In the genomic region with DNA sequence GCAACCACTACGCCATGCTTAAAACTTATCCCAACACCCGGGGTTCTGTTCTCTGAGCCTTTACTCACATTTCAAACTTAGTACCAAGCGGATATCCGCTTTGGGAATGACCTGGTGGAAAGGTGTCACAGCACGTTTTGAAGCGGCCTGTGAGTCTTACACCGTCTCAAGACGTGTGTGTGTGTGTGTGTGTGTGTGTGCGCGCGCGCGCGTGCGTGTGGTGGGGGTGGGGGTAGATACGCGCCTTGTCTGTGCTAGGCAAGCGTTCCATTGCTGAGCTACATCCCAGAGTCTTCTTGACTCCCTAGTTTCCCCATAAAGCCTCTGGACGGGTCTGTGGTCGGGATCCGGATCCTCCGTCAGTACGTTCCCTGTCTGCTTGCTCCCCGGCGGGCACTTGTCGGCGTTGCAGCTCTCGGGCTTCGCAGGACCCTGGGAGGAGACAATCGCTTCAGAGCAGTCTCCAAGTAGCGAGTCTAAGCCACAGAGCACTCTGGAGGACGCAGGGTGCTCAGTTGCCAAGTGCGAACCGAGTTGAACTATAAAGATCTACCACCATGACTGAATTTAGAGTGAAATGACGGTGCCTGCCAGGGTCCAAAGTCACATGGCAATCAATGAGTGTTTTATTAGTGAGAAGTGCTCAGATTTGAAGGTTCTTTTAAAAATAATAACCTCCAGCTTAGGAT, we compare ENCODE assay signal across 7 mouse cellular contexts. TPM values are rescaled to one million over a fixed set of nuclear protein-coding genes. Genes with fewer than 3 reads are reported as not detected.
DNase-seq lines count a peak whose midpoint lies in the region; ATAC-seq and TF ChIP-seq lines count a peak whose summit lies in the region.

No protein-coding gene starts in this region.

- no peak for TF ChIP-seq POLR2A in ES-Bruce4 (IDR thresholded peaks at IDR 0.05; ENCODE audit: insufficient read depth, low read length)
- TF ChIP-seq POLR2A in small intestine, adult 2 months (IDR thresholded peaks at IDR 0.05; ENCODE audit: low read depth, low read length) = no peak

- H3K9ac ChIP-seq in ES-Bruce4 (ENCODE audit: low read depth, poor library complexity, severe bottlenecking) = peak overlapping the region; percentile 84
- H3K9ac ChIP-seq in embryonic facial prominence, embryonic 14.5 days (ENCODE audit: low read depth, low read length) = peak overlapping the region; percentile 89

- WGBS in embryonic facial prominence, embryonic 14.5 days = 0% methylated on average over 35 of the region's 35 CpGs
- under 1% methylated on average over 35 of the region's 35 CpGs for WGBS in small intestine, adult 2 months

- H3K27ac ChIP-seq in ES-Bruce4 (ENCODE audit: insufficient read depth, low read length) = peak overlapping the region; percentile 96
- peak overlapping the region; percentile 99 for H3K27ac ChIP-seq in embryonic facial prominence, embryonic 14.5 days (replicated peaks; ENCODE audit: low read depth, low read length)
- peak overlapping the region; percentile 96 for H3K27ac ChIP-seq in small intestine, adult 2 months (ENCODE audit: insufficient read depth, low read depth, low read length)

- no peak for TF ChIP-seq EP300 in ES-Bruce4 (IDR thresholded peaks at IDR 0.05; ENCODE audit: insufficient read depth, low read depth, low read length)

- ATAC-seq in embryonic facial prominence, embryonic 14.5 days (ENCODE audit: low read depth) = peak; percentile 10

- H3K4me1 ChIP-seq in ES-Bruce4 (ENCODE audit: control insufficient read depth, insufficient read depth, low read length) = peaks cover 6% of the 10 kb centered on the region
- H3K4me1 ChIP-seq in embryonic facial prominence, embryonic 14.5 days (ENCODE audit: control insufficient read depth, insufficient read depth, low read length) = peaks cover 21% of the 10 kb centered on the region
- H3K4me1 ChIP-seq in small intestine, adult 2 months (ENCODE audit: control insufficient read depth, insufficient read depth, insufficient read length, low read length) = peaks cover 18% of the 10 kb centered on the region; the same call in 1 of the 2 replicates

- H3K4me2 ChIP-seq in embryonic facial prominence, embryonic 14.5 days (ENCODE audit: low read depth, low read length) = peak overlapping the region; percentile 97

- no peak for TF ChIP-seq CTCF in ES-Bruce4 (IDR thresholded peaks at IDR 0.05; ENCODE audit: low read depth, low read length)
- no peak for TF ChIP-seq CTCF in small intestine, adult 2 months (IDR thresholded peaks at IDR 0.05; ENCODE audit: extremely low read depth, insufficient read length, insufficient replicate concordance, low read depth, low read length)

- H3K9me3 ChIP-seq in ES-Bruce4 (replicated peaks; ENCODE audit: control insufficient read depth, insufficient read depth, low read length, poor library complexity, severe bottlenecking) = no peaks in the 10 kb centered on the region
- H3K9me3 ChIP-seq in embryonic facial prominence, embryonic 14.5 days (ENCODE audit: control insufficient read depth, low read length) = no peaks in the 10 kb centered on the region

- DNase-seq in adrenal gland, postnatal 10 days = peak; percentile 79
- DNase-seq in embryonic facial prominence, embryonic 14.5 days (ENCODE audit: low spot score) = peak; percentile 83
- DNase-seq in heart, postnatal 4 days = peak; percentile 68
- peak; percentile 63 for DNase-seq in layer of hippocampus, adult 9-11 months
- peak; percentile 43 for DNase-seq in lung, postnatal 25 days (ENCODE audit: low spot score)

- H3K36me3 ChIP-seq in ES-Bruce4 (ENCODE audit: control insufficient read depth, insufficient read depth, low read length, poor library complexity, severe bottlenecking) = peaks cover 28% of the 10 kb centered on the region
- peaks cover 27% of the 10 kb centered on the region for H3K36me3 ChIP-seq in embryonic facial prominence, embryonic 14.5 days (ENCODE audit: control insufficient read depth, insufficient read depth, low read length)
- peaks cover 19% of the 10 kb centered on the region for H3K36me3 ChIP-seq in small intestine, adult 2 months (ENCODE audit: control insufficient read depth, insufficient read depth, low read length)

- H3K27me3 ChIP-seq in ES-Bruce4 (ENCODE audit: control insufficient read depth, insufficient read depth, low read length, poor library complexity, severe bottlenecking) = no peaks in the 10 kb centered on the region
- H3K27me3 ChIP-seq in embryonic facial prominence, embryonic 14.5 days (replicated peaks; ENCODE audit: control insufficient read depth, insufficient read depth, low read length) = no peaks in the 10 kb centered on the region
- no peaks in the 10 kb centered on the region for H3K27me3 ChIP-seq in small intestine, adult 2 months (ENCODE audit: control insufficient read depth, insufficient read depth, low read length)

- H3K4me3 ChIP-seq in ES-Bruce4 (ENCODE audit: low read depth, low read length) = peak overlapping the region; percentile 91
- H3K4me3 ChIP-seq in embryonic facial prominence, embryonic 14.5 days (ENCODE audit: low read depth, low read length) = peak overlapping the region; percentile 86
- peak overlapping the region; percentile 75 for H3K4me3 ChIP-seq in small intestine, adult 2 months (ENCODE audit: low read depth, low read length)

RNA-seq across cellular contexts. Expression of gene Hnrnpl, which starts 1.2 kb away (rescaled TPM):
- polyA plus RNA-seq in ES-Bruce4 (2011; ENCODE audit: insufficient read depth, insufficient read length, low read depth, missing spikeins) = 633 and 662 TPM in 2 replicates
- 100 to 1,000 TPM; 459 to 528 TPM for total RNA-seq in adrenal gland, postnatal 10 days (2021)
- polyA plus RNA-seq in embryonic facial prominence, embryonic 14.5 days (2014; fragmentation: Nextera tagmentation; extraction: Ambion mirVana) = 180 and 182 TPM in 2 replicates
- 100 to 1,000 TPM; 549 to 557 TPM for total RNA-seq in heart, postnatal 4 days (2021)
- polyA plus RNA-seq in small intestine, adult 2 months (2012; rRNA removed) = 67.1 and 140 TPM in 2 replicates

RNA-seq across cellular contexts. Expression of gene Ech1, which starts 15.5 kb away (rescaled TPM):
- 41.3 and 53.0 TPM in 2 replicates for polyA plus RNA-seq in ES-Bruce4 (2011; ENCODE audit: insufficient read depth, insufficient read length, low read depth, missing spikeins)
- total RNA-seq in adrenal gland, postnatal 10 days (2021) = 1,000 to 10,000 TPM; 1,178 to 1,235 TPM
- polyA plus RNA-seq in embryonic facial prominence, embryonic 14.5 days (2014; fragmentation: Nextera tagmentation; extraction: Ambion mirVana) = 183 and 202 TPM in 2 replicates
- 100 to 1,000 TPM; 647 to 783 TPM for total RNA-seq in heart, postnatal 4 days (2021)
- polyA plus RNA-seq in small intestine, adult 2 months (2012; rRNA removed) = 201 and 291 TPM in 2 replicates

RNA-seq across cellular contexts. Expression of gene Rinl, which starts 20.8 kb away (rescaled TPM):
- polyA plus RNA-seq in ES-Bruce4 (2011; ENCODE audit: insufficient read depth, insufficient read length, low read depth, missing spikeins) = 24.6 and 28.0 TPM in 2 replicates
- 1 to 10 TPM; 3.7 to 4.9 TPM for total RNA-seq in adrenal gland, postnatal 10 days (2021)
- polyA plus RNA-seq in embryonic facial prominence, embryonic 14.5 days (2014; fragmentation: Nextera tagmentation; extraction: Ambion mirVana) = 2.7 and 3.0 TPM in 2 replicates
- 1 to 10 TPM; 1.1 to 1.8 TPM for total RNA-seq in heart, postnatal 4 days (2021)
- polyA plus RNA-seq in small intestine, adult 2 months (2012; rRNA removed) = 4.4 and 7.1 TPM in 2 replicates

RNA-seq across cellular contexts. Expression of gene Lgals4, which starts 24.1 kb away (rescaled TPM):
- polyA plus RNA-seq in ES-Bruce4 (2011; ENCODE audit: insufficient read depth, insufficient read length, low read depth, missing spikeins) = 1.9 and 2.4 TPM in 2 replicates
- 10 to 100 TPM; 25.9 to 55.7 TPM for total RNA-seq in adrenal gland, postnatal 10 days (2021)
- polyA plus RNA-seq in embryonic facial prominence, embryonic 14.5 days (2014; fragmentation: Nextera tagmentation; extraction: Ambion mirVana) = 3.4 and 4.1 TPM in 2 replicates
- total RNA-seq in heart, postnatal 4 days (2021) = 10 to 100 TPM; 17.8 to 20.8 TPM
- 1,096 and 2,780 TPM in 2 replicates for polyA plus RNA-seq in small intestine, adult 2 months (2012; rRNA removed)

RNA-seq across cellular contexts. Expression of gene Nfkbib, which starts 42.2 kb away (rescaled TPM):
- polyA plus RNA-seq in ES-Bruce4 (2011; ENCODE audit: insufficient read depth, insufficient read length, low read depth, missing spikeins) = 23.8 and 27.9 TPM in 2 replicates
- total RNA-seq in adrenal gland, postnatal 10 days (2021) = 10 to 100 TPM; 25.1 to 25.3 TPM
- 40.9 and 41.5 TPM in 2 replicates for polyA plus RNA-seq in embryonic facial prominence, embryonic 14.5 days (2014; fragmentation: Nextera tagmentation; extraction: Ambion mirVana)
- total RNA-seq in heart, postnatal 4 days (2021) = 10 to 100 TPM; 14.4 to 14.5 TPM
- 76.0 and 138 TPM in 2 replicates for polyA plus RNA-seq in small intestine, adult 2 months (2012; rRNA removed)

Comparison
In these comparisons a context has a peak if more than half of its experiments do, and no peak if none do; other contexts are left out.
1. Peak in every context shown above with its lines: DNase-seq, ATAC-seq, H3K4me3 ChIP-seq and H3K27ac ChIP-seq.